Mouse (Mus musculus): ENCODE measurements around the gene Cubn.

The Cubn gene

GRCm38 (mm10) chr2:13484566-13484965 lies 7.0 kb downstream of the Cubn start:
- in situ Hi-C loops (cut with MboI, MseI), result no loop called here

GRCm38 (mm10) chr2:13480744-13481143 lies 10.9 kb downstream of the Cubn start:
- in situ Hi-C loops (cut with MboI, MseI), result no loop called here

GRCm38 (mm10) chr2:13479165-13479564 lies 12.4 kb downstream of the Cubn start:
- in situ Hi-C loops (cut with MboI, MseI), result no loop called here

- in situ Hi-C loops (cut with MboI, MseI), result no loop called here
Measured at GRCm38 (mm10) chr2:13470108-13470507, 21.5 kb downstream of the Cubn start.

GRCm38 (mm10) chr2:13469641-13470040 lies 22.0 kb downstream of the Cubn start:
- in situ Hi-C loops (cut with MboI, MseI), result no loop called here

- in situ Hi-C loops (cut with MboI, MseI), result no loop called here
Measured at GRCm38 (mm10) chr2:13466685-13467084, 24.9 kb downstream of the Cubn start.

- in situ Hi-C loops (cut with MboI, MseI), result no loop called here
Measured at GRCm38 (mm10) chr2:13458088-13458487, 33.5 kb downstream of the Cubn start.

- in situ Hi-C loops (cut with MboI, MseI), result no loop called here
Measured at GRCm38 (mm10) chr2:13456821-13457220, 34.8 kb downstream of the Cubn start.

GRCm38 (mm10) chr2:13451495-13452491 lies 39.8 kb downstream of the Cubn start:
- in situ Hi-C loops (cut with MboI, MseI), result no loop called here

GRCm38 (mm10) chr2:13450895-13451294 lies 40.7 kb downstream of the Cubn start:
- in situ Hi-C loops (cut with MboI, MseI), result no loop called here

GRCm38 (mm10) chr2:13450470-13450869 lies 41.1 kb downstream of the Cubn start:
- in situ Hi-C loops (cut with MboI, MseI), result no loop called here

GRCm38 (mm10) chr2:13445156-13445555 lies 46.5 kb downstream of the Cubn start:
- in situ Hi-C loops (cut with MboI, MseI), result loop anchor here (25.0 kb wide), 1 partner anchor 1442 kb away; no protein-coding TSS in a partner anchor

- in situ Hi-C loops (cut with MboI, MseI), result loop anchor here (25.0 kb wide), 1 partner anchor 1448 kb away; no protein-coding TSS in a partner anchor
Measured at GRCm38 (mm10) chr2:13438983-13439382, 52.6 kb downstream of the Cubn start.

GRCm38 (mm10) chr2:13438275-13438845 lies 53.3 kb downstream of the Cubn start:
- in situ Hi-C loops (cut with MboI, MseI), result loop anchor here (25.0 kb wide), 1 partner anchor 1449 kb away; no protein-coding TSS in a partner anchor

GRCm38 (mm10) chr2:13432002-13432401 lies 59.6 kb downstream of the Cubn start:
- in situ Hi-C loops (cut with MboI, MseI), result loop anchor here (25.0 kb wide), 1 partner anchor 1455 kb away; no protein-coding TSS in a partner anchor

- in situ Hi-C loops (cut with MboI, MseI), result loop anchor here (25.0 kb wide), 1 partner anchor 1010 kb away; the partner anchor contains the start of gene Mindy3
Measured at GRCm38 (mm10) chr2:13421974-13422760, 69.4 kb downstream of the Cubn start.

- in situ Hi-C loops (cut with MboI, MseI), result loop anchor here (10.0 to 25.0 kb wide), 2 partner anchors 158 to 1005 kb away; partner anchors contain the start of genes Mindy3 and Vim
Measured at GRCm38 (mm10) chr2:13416765-13417524, 74.7 kb downstream of the Cubn start.

GRCm38 (mm10) chr2:13413520-13414178 lies 78.0 kb downstream of the Cubn start:
- in situ Hi-C loops (cut with MboI, MseI), result loop anchor here (10.0 to 25.0 kb wide), 2 partner anchors 161 to 1001 kb away; partner anchors contain the start of genes Mindy3 and Vim

- in situ Hi-C loops (cut with MboI, MseI), result loop anchor here (10.0 to 25.0 kb wide), 2 partner anchors 164 to 998 kb away; partner anchors contain the start of genes Mindy3 and Vim
Measured at GRCm38 (mm10) chr2:13410660-13411059, 81.0 kb downstream of the Cubn start.
